Mouse (Mus musculus): ENCODE measurements at regions not wholly inside any gene's neighbourhood (a gene's known extent, or its start where the extent isn't known, plus 50 kb on each side); places are given as distances from the start of the nearest gene placed in this dataset.

DNA sequence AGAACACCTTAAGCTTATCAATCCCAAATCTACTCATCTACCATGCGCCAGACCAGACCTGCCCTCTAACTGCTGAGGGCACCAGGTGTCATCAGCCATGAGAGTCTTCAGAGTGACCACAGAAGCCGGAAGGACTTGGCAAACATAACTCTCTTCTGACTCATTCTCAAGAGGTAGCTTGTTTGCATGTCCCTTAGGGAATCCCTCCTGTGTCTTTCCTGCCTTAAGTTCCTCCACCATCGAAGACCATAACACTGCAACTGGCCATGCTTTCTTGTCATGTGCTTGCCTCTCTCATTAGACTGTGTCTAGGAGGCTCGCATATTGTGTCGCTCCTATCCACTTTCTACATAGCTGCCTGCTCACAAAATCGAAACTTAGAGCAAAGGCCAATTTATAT, 226.1 kb upstream of the Ncam1 start:
- no peak for DNase-seq (ENCODE audit: low spot score in 2 of 2)

DNA sequence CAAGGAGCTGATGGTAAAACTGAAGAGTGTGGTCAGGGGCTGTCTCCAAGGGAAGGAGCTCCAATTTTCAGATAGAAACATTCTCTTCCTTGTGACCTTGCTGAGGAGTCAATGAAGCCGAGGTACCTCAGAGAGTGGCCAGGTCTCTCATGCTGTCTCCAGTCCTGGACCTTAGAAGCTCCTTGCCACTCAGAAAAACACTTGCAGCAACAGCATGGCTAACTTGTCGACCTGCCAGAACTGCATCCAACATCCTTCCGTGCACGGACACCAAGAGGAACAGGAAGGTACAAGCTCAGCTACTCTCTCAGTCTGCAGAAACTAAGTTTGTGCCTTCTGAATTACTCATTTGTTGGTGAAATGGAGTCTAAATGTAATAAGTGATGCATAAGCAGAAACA, 214.9 kb upstream of the Ncam1 start:
- no peak for DNase-seq (ENCODE audit: low spot score in 2 of 2)

DNA sequence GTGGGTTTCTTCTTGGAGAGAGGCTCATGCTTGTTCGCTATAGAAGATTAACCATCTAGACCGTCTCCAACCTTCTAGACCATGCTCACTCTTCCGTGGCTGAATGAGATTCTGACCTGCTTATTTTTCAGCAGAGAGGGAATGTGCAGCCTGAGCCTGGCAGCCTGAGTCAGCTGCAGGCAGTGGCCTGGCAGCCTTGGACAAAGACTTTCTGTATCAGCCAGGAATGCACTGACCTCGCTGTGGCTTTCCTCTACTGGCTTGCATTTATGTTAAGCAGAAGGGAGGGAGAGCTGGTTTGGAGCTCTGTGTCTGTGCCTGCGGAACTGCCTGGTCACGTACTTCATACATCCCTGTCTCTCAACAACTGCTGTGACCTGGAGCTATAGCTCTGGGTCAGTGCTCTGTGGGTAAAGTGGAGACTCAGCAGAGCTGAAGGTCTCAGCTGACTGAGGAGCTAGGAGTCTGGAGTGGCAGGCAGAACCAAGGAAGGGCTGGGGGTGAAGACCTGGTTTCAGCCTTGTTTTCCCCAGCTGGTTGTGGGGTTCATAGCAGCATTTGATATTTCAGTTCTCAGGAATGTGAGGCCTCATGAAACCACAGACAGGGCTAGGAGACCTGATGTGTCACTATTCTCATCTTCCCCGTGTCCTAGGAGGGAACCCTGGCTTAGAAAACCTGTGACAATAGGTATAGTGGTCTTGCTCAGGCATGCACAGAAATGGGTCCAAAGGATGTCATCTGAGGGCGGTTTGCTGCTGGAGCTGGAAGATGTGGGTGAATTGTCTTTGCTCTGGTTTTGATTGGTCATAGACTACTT, 207.2 kb upstream of the Ncam1 start:
- DNase-seq (ENCODE audit: low spot score in 2 of 2), result peak in 1 of 2 experiments; percentile 18

DNA sequence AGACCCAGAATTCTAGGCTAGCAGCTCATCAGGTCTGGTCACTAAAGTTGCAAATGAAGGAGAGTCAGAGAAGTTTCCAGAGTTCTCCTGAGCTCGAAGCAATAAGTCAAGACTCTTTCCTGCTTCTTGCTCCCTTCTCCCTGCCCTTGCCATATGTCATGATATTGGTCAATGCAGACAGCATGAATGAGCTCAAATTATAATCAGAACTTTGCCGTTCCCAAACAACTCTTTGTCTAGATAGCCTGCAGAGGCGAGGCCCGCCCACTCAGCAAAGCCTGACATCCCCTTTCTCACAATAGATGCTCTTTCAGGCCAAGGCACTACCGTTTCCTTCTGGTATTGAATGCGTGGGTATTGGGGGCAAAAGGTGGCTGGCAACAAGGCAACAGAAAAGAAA, 204.0 kb upstream of the Ncam1 start:
- DNase-seq (ENCODE audit: low spot score in 2 of 2), result no peak

DNA sequence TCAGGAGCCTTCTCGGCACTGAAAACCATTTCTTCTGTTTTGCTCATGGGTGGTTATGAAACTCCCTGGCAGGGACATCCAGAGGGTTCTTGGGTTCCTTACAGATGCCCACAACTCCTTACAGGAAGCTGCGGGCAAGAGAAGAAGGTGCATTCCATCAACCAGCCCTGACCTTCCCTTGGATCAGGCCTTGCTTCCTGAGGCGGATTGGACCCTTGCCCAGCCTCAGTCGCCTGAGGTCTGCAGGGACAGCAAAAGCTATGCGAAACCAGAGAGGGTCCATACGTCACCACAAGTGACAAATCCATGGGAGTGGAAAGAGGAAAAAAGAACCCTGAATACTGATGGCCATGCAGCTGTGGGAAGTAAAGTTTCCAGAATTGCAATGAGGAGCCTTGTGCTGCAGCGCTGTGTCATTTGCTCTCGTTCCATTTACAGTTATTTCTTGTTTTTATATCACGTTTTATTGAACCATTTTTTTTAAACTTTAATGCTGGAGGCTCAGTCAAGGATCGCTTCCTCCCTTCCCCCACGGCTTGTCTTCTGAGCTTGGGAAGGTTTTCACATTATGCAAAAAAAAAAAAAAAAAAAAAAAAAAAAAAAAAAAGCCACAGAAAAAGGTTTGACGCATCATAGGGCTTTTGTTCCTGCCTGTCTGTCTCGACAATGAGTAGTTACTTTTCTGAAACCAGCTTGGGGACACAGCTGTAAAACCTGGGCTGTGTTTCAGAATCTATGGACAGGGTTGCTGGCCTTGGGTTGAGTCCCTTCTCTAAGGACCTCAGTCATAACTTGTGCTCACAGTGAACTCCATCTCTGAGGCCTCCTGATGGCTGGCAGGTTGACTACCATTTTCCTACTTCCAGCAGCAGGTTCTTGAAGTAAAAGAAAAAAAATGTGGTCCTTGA, 202.0 kb upstream of the Ncam1 start:
- DNase-seq (ENCODE audit: low spot score in 2 of 2), result no peak

DNA sequence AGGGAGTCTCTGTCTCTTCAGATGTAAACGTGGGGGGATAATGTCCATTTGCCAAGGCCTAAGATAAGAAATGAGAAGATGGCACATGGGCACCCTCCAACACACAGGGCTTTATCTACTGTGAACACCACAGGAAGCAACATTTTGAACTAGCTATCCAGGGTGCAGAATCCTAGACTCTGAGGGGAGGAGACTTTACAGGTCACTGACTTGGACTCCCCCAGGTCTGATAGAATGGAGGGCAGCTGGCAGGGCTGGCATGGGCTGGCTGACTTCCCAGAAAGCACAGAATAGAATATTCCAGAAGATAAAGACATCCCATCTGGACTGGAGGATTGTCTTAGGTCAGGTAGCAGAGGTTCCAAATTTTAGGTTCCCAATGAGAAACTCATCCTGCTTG, 201.2 kb upstream of the Ncam1 start:
- DNase-seq (ENCODE audit: low spot score in 2 of 2), result no peak

DNA sequence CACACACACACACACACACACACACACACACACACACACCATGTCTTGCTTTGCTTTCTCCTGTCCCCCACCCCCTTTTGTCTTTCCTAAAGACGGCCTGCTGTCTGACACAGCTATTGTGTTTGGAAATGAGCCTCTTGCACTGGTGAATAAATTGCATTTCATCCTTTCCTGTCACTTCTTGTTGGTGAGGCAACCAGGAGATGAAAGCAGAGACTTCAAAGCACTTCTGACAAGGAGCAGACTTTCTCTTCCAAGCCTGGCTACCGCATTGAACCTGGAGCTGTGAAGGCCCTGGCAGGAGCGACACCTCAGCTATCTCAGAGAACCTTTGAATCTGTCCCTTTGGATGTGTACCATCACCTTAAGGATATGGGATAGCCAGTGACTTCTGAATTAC, 199.4 kb upstream of the Ncam1 start:
- no peak for DNase-seq (ENCODE audit: low spot score in 2 of 2)

DNA sequence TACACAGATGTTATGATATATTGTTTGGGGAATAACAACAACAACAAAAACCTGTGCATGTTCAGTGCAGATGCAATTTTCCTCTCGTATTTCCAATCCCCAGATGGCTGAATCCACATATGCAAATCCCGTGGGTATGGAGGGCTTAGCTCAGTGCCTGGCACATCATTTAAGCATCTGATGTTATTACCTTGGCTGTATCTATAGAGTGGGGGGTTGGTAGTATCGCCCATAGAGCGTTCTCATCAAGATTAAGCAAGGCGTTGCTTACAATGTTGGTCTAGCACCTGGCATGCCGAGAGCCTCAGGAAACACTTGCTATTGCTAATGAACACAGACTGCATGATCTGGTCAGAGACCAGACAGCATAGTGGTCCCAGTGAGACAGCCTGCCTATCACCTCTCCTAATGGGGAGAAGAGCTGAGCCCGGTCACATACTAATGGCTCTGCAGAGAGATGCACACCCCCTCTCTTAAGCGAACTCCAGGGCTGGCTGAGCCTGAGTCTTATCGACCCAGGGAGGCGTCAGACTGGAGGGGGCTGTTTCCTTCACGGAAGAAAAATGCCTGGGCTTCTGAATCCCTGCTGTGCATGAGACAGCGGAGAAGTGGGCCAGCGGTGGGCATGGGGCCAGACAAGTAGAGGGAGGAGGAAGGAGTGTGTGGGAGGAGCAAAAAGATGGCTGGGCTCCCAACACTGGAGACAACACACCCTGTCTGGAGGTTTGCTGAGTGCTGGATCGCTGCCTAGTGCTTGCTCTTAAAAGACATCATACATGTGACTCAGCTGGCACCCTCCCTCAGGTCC, 190.9 kb upstream of the Ncam1 start:
- peak; percentile 91 to 95 for DNase-seq (ENCODE audit: low spot score in 2 of 2)

DNA sequence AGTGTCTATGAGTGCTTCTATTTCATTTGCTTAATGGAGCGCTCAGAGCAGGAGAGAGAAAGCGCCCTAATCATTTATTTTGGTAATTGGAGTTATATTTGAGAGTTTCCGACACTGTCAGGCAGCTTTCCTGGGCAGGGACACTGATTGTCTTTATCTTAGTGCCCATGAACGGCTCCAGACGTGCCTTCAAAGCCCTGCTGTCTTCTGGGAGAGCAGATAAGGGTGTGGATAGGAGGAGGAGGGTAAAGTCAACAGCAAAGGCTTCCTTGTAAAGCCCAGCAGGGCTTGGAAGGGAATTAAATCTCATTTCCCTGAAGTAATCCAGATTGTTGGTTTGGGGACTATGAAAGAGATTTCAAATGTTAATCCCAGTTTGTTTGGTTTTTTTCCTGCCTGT, 189.3 kb upstream of the Ncam1 start:
- no peak for DNase-seq (ENCODE audit: low spot score in 2 of 2)

DNA sequence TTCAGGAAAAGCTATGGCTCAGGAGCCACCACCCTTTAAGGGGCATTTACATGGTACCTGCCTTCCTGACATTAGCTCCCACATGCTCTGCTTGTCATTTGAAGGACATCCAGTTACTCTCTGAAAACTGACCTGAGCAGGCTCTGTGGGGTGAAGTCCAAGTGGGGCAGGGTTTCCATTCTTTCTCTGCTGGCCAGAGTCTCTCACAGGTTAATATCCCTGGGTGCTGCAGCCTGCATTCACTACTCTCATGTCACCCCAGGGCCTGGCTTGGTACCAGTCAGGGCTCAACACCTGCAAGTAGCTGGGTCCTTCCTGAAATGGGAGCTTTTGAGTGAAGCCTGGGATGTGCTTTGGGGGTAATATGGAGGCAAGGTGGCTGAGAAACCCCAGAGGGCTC, 188.8 kb upstream of the Ncam1 start:
- DNase-seq (ENCODE audit: low spot score in 2 of 2), result no peak

DNA sequence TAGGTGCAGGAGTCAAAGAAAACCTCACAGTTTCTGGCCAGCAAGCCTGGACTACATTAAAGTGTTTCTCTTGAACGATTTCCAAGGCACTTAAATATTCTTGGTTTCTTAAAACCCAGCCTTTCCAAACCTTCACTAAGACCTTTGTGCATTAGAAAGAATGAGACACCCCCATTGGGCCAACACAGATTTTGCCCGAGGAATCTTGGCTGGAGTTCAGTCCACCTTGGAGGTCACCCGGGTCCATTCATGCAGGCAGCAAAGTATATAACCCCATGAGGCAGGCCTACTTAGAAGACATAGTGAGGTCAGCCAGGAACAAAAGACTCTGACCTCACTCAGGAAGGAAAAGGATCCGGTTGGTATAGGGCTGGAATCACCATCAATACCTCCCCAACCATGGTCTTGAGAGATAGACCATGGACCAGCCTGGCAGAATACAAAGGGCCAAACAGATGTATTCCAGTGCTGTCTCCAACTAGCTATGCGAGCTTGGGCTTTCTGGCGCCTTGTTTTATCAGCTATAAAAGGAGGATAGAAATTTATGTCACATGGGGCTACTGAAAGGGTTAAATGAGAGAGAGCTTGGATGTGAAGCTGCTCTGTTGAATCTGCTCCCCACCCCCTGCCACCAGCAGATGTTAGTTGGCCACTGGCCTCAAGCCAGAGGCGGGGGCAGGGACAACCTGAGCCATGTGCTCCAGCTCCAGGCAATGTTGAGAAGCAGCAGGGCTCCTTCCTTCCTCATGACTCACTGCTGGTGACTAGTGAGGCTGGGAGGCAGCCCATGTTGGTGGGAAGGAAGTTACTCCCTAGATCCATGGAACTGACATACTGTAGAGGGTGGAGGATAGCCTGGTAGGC, 181.9 kb upstream of the Ncam1 start:
- DNase-seq (ENCODE audit: low spot score in 2 of 2), result peak in 1 of 2 experiments; percentile 46

DNA sequence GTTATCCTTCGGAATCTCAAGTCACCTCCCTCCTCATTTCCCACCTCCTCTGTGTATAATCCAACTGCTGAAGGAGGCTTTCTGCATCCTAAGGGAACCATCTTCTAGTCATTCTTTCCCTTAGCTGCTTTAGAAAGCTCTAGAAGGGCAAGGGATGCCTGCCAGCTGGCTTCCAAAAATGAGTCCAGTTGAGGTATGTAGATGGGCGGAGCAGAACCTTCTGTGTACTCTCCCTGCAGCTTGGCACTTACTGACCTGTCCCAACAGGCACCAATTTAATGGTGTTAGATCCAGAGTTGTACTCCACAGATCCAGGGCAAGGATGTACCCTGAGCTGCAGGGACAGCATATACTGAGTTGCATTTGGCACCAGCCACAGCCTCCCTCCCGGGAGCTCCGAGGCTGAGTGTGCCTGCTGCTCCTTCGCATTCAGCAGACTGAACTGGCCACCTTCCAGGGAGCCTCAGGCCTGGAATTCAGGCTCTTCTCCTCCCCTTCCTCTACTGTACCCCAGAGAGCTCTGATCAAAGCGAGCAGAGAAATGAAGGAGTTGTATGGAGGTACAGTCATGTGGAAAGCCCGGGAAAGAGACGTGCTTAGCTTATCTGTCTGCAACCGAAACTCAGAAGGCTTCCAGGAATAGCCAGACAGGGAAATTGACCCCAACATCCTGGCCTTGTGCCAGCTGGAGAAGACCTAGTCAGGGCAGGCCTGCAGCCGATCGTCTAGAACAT, 177.4 kb upstream of the Ncam1 start:
- peak; percentile 69 to 70 for DNase-seq (ENCODE audit: low spot score in 2 of 2)

DNA sequence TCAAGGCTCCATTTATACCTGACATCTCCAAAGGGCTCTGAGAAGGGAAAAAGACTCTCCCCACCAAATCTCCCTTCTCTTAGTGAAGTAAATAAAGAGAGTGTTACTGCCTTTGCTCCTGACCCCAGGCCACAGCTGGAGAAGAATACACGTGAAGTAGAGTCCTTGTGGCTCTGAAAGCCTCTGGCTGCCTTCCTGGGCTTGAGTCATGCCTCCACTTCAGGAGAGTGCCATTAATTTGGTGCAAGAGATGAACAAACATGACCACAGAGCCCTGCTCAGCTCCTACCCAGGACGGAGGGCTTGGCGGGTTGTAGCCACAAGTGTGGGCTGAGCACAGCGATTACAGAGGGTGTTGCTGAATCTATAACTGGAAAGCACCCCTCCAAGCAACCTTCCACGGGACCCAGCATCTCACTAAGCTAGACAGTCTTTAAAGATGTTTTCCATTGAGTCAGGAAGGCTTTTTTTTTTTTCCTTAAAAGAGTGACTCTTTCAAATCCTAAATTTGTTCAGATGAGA, 175.3 kb upstream of the Ncam1 start:
- DNase-seq (ENCODE audit: low spot score in 2 of 2), result no peak

DNA sequence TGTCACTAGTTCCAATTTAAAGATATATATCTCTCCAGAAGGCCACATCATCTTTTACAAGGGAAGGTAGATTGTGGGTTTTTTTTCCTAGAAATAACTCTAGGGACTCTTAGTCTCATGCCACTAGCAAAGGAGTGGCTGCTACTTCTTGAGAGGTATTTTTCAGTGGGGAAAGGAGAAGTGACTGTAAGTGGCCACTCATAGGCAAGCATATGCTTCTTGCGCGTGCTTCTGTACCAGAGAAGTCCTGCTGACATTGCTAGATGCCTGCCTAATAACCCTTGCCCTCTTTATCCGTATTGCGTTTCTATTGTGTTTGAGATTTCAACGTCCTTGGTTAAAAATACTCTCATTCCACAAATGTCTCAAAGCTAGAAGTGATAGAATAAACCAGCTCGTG, 170.7 kb upstream of the Ncam1 start:
- DNase-seq (ENCODE audit: low spot score in 2 of 2), result no peak

DNA sequence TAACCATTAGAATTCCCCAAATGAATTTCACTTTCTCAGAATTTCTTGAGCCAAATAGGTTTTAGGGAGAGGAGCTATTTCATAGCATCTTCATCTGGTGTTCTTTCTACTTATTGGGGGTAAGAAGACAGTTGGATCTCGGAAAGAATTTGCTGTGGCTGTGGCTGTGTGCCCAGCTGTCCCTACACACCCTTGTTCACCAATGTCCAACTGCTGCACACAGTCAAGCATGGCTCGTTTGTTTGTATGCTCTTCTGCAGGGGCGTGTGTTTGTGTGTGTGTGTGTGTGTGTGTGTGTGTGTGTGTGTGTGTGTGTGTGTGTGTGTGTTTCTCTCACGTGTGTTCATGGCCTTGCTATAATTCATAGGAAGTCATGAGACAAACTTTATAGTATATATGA, 165.9 kb upstream of the Ncam1 start:
- no peak for DNase-seq (ENCODE audit: low spot score in 2 of 2)

DNA sequence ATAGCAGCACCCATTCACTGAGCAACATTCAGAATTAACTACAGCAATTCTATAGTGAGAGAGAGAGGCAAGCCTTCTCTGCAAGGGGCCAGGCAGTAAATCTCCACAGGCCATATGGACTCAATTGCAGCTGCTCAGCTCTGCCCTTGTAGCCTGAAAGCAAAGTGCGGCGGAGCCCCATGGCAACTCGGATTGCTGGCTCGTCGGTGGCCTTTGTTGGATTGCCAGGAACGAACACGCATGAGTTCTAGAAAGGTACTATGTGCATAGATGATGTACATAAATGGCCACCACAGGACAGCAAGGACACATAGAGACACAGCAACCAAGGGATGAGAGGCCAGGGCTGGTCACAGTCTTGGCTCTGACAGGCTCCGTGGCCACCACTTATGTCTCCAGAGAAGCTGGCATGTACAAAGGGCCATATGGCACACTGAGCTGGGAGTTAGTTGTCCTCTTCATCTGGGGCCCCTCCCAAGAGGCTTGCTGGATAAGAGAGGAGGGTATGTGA, 163.9 kb upstream of the Ncam1 start:
- DNase-seq (ENCODE audit: low spot score in 2 of 2), result no peak

DNA sequence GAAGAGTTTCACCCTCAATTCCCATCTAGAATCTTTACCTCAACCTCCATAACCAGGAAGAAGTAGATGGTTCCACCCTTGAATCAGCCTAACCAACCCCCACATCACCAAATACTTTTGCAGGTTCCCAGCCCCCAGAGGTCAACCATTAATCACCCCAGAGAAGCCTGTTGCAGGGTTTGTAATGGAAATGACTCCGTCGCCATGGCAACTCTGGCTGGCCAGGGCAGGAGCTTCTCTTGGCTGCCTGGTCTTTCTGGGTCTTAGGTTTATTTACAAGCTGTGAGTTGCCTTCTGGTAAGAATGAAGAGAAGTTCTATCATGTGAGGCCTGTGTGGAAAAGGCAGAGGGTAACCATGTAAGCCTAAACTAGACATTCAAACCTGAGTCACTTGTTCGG, 163.2 kb upstream of the Ncam1 start:
- DNase-seq (ENCODE audit: low spot score in 2 of 2), result no peak

DNA sequence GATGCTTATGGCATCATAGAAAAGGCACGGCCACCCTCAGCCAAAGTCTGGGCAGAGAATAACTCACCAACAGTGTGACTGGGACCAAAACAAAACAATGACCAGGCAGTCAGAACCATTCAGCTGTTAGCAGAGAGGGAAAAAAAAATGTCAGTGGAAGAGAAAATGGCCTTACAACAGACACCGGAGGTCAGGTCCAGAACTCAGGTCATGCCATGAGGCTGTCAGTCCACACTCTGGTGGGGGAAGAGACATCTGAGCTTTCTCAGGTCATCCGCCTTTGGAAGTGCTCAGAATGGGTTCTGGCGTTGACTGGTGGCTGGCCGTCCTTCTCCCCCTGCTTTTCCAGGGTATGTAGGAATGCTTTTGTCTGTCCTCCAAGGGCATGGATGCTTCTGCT, 162.6 kb upstream of the Ncam1 start:
- DNase-seq (ENCODE audit: low spot score in 2 of 2), result no peak

DNA sequence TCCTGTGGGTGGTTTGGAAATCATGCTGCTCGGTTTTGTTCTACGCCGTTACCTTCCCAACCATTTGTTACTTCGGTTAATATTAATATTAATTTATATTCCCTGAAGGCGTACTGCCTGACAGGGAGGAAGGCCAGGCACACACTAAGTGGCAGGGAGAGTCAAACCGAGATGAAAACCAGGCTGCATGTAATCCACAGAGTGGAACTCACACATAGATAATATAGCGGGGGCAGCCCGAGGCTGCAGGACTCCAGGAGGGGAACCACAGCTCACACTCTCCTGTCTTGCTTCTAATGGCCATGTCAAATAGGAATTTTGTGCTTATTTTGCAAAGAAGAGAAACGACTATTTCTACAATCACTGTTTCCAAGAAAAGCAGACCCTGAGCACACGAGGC, 161.3 kb upstream of the Ncam1 start:
- no peak for DNase-seq (ENCODE audit: low spot score in 2 of 2)

DNA sequence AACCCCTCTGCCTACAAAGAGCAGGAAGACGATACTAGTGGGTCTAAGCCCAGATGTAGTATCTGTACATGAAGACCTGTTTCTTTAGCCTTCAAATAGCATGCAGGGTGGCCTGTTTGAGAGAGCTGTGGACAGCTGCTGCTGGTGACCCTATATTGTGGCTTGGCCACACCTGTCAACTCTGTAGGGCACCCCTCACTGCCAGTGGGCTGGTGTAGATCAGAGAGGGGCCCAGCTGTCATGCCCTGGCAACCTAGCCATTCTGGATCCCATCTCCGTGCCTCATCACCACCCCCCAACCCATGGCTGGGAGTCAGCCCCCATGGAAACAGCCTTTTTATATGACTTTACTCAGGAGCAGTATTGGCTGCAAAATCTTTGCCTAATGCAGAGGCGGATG, 160.2 kb upstream of the Ncam1 start:
- DNase-seq (ENCODE audit: low spot score in 2 of 2), result no peak
